Mouse (Mus musculus) embryonic stem cell, embryonic (primary cell): Measurements from ENCODE around the gene 2810408A11Rik.
"Not testable (repeated sequence)": the region's sequence is repeated elsewhere in the genome, so short reads cannot be mapped to it uniquely, and the experiment has no call there.

ENCODE experiments used
- CTCF ChIA-PET, 4 experiments: fragments of 300-600 bp in 2 of 4; fragments of 350-600 bp in 2 of 4; sonication (Branson Sonifier 250); formaldehyde crosslinking; loops; one replicate each; lab custom pipeline; 2022; ENCODE audit warnings: inconsistent platforms in 2 of 4; lab: Charles Lee
- POLR2A ChIA-PET, 4 experiments: fragments of 300-600 bp in 2 of 4; fragments of 350-600 bp in 2 of 4; sonication (Branson Sonifier 250); formaldehyde crosslinking; loops; one replicate each; lab custom pipeline; 2022; ENCODE audit warnings: antibody characterized with exemption in 4 of 4, inconsistent platforms in 1 of 4; lab: Charles Lee

2810408A11Rik gene

GRCm38 (mm10) chr11:69921114-69922011 is 20.6 kb upstream of the 2810408A11Rik start, which contains the start of gene Eif5a:
Gene Eif5a, minus strand, starts transcription at chr11:69921958.
- ChIA-PET POLR2A (interaction anchor here (0.5 to 14.2 kb wide), 198 partner anchors 8 to 857 kb away, joined by 3 to 353 read pairs (median 5); partner anchors contain the start of genes Nlgn2 (in 4 of the 4), Tmem256 (in 4 of the 4), Ybx2 (in 4 of the 4) and 2810408A11Rik (in 3 of the 4)), CTCF (interaction anchor here (0.6 to 5.3 kb wide), 31 partner anchors 11 to 1848 kb away, joined by 3 to 40 read pairs (median 3); partner anchors contain the start of genes Slc2a4 (in 2 of the 4), Tmem95 (in 2 of the 4), Ybx2 (in 2 of the 4) and Acadvl (in 1 of the 4))

- ChIA-PET CTCF (interaction anchor here (0.5 to 5.3 kb wide), 18 partner anchors 12 to 709 kb away, joined by 3 to 40 read pairs (median 4); partner anchors contain the start of genes Slc2a4 (in 2 of the 4), Ybx2 (in 2 of the 4), Acadvl (in 1 of the 4) and Tmem95 (in 1 of the 4)), POLR2A (interaction anchor here (0.6 to 14.2 kb wide), 162 partner anchors 8 to 853 kb away, joined by 3 to 353 read pairs (median 6); partner anchors contain the start of genes Nlgn2 (in 4 of the 4), Tmem256 (in 4 of the 4), Ybx2 (in 4 of the 4) and 2810408A11Rik (in 3 of the 4))
Measured at GRCm38 (mm10) chr11:69920266-69921031, 19.7 kb upstream of the 2810408A11Rik start.

GRCm38 (mm10) chr11:69919661-69920265 is 19.0 kb upstream of the 2810408A11Rik start:
- CTCF ChIA-PET = interaction anchor here in 3 of 4 experiments (0.6 to 5.3 kb wide), 6 partner anchors 14 to 289 kb away, joined by 3 to 40 read pairs (median 6); partner anchors contain the start of genes Slc2a4 (in 2 of the 3), Tmem95 (in 1 of the 3) and Ybx2 (in 1 of the 3)
- POLR2A ChIA-PET = interaction anchor here (0.6 to 14.2 kb wide), 90 partner anchors 9 to 749 kb away, joined by 3 to 353 read pairs (median 6); partner anchors contain the start of genes Ybx2 (in 4 of the 4), 2810408A11Rik (in 3 of the 4), Neurl4 (in 3 of the 4) and Nlgn2 (in 3 of the 4)

- POLR2A ChIA-PET = interaction anchor here (0.6 to 14.2 kb wide), 44 partner anchors 8 to 339 kb away, joined by 3 to 353 read pairs (median 12); partner anchors contain the start of genes 2810408A11Rik (in 3 of the 4), Neurl4 (in 3 of the 4), Ybx2 (in 3 of the 4) and Dvl2 (in 2 of the 4)
- CTCF ChIA-PET = interaction anchor here in 1 of 4 experiments (0.6 to 1.0 kb wide), 2 partner anchors 15 to 289 kb away, joined by 3 to 4 read pairs; no protein-coding TSS in a partner anchor
Measured at GRCm38 (mm10) chr11:69919053-69919452, 18.3 kb upstream of the 2810408A11Rik start.

GRCm38 (mm10) chr11:69918118-69918517 is 17.3 kb upstream of the 2810408A11Rik start:
- CTCF ChIA-PET = no interaction called here
- POLR2A ChIA-PET = interaction anchor here in 2 of 4 experiments (0.5 to 14.2 kb wide), 6 partner anchors 11 to 607 kb away, joined by 3 to 353 read pairs (median 68); partner anchors contain the start of genes 2810408A11Rik (in 2 of the 2), Neurl4 (in 2 of the 2), Gps2 (in 1 of the 2) and Phf23 (in 1 of the 2)

GRCm38 (mm10) chr11:69917379-69917948 is 16.7 kb upstream of the 2810408A11Rik start:
- ChIA-PET POLR2A (interaction anchor here in 3 of 4 experiments (0.5 to 14.2 kb wide), 7 partner anchors 11 to 608 kb away, joined by 3 to 353 read pairs (median 4); partner anchors contain the start of genes 2810408A11Rik (in 2 of the 3), Neurl4 (in 2 of the 3), Gabarap (in 1 of the 3) and Gps2 (in 1 of the 3)), CTCF (no interaction called here)

- CTCF ChIA-PET = not testable (repeated sequence)
- POLR2A ChIA-PET = interaction anchor here (0.6 to 19.9 kb wide), 14 partner anchors 3 to 263 kb away, joined by 3 to 353 read pairs (median 4); partner anchors contain the start of genes 2810408A11Rik (in 2 of the 4), Neurl4 (in 2 of the 4), Eif5a (in 1 of the 4) and Gabarap (in 1 of the 4)
Measured at GRCm38 (mm10) chr11:69916652-69917378, 16.0 kb upstream of the 2810408A11Rik start.

GRCm38 (mm10) chr11:69915667-69916627 is 15.2 kb upstream of the 2810408A11Rik start:
- CTCF ChIA-PET = interaction anchor here in 2 of 4 experiments (0.6 to 1.5 kb wide), 4 partner anchors 16 to 196 kb away, joined by 3 to 6 read pairs (median 4); no protein-coding TSS in a partner anchor
- POLR2A ChIA-PET = interaction anchor here (0.6 to 19.9 kb wide), 34 partner anchors 3 to 376 kb away, joined by 3 to 353 read pairs (median 4); partner anchors contain the start of genes 2810408A11Rik (in 2 of the 4), Neurl4 (in 2 of the 4), Acap1 (in 1 of the 4) and Cd68 (in 1 of the 4)

GRCm38 (mm10) chr11:69914917-69915430 is 14.2 kb upstream of the 2810408A11Rik start:
- CTCF ChIA-PET = interaction anchor here in 2 of 4 experiments (0.6 to 1.5 kb wide), 4 partner anchors 15 to 233 kb away, joined by 3 to 6 read pairs (median 4); partner anchors contain the start of gene Senp3 (in 1 of the 2)
- POLR2A ChIA-PET = interaction anchor here (0.6 to 19.9 kb wide), 49 partner anchors 4 to 335 kb away, joined by 3 to 353 read pairs (median 4); partner anchors contain the start of genes 2810408A11Rik (in 2 of the 4), Neurl4 (in 2 of the 4), Acap1 (in 1 of the 4) and Cd68 (in 1 of the 4)

GRCm38 (mm10) chr11:69914372-69914764 is 13.6 kb upstream of the 2810408A11Rik start:
- ChIA-PET POLR2A (interaction anchor here (0.6 to 19.9 kb wide), 50 partner anchors 5 to 518 kb away, joined by 3 to 353 read pairs (median 4); partner anchors contain the start of genes 2810408A11Rik (in 2 of the 4), Neurl4 (in 2 of the 4), Slc2a4 (in 2 of the 4) and Acadvl (in 1 of the 4)), CTCF (interaction anchor here in 2 of 4 experiments (0.5 to 1.5 kb wide), 3 partner anchors 20 to 366 kb away, joined by 3 to 6 read pairs (median 3); partner anchors contain the start of gene Senp3 (in 1 of the 2))

- POLR2A ChIA-PET = interaction anchor here (0.6 to 19.9 kb wide), 45 partner anchors 6 to 517 kb away, joined by 3 to 353 read pairs (median 4); partner anchors contain the start of genes 2810408A11Rik (in 2 of the 4), Eif5a (in 2 of the 4), Neurl4 (in 2 of the 4) and Slc2a4 (in 2 of the 4)
- CTCF ChIA-PET = interaction anchor here in 2 of 4 experiments (0.5 to 1.5 kb wide), 4 partner anchors 21 to 367 kb away, joined by 3 to 6 read pairs (median 3); partner anchors contain the start of genes Dvl2 (in 1 of the 2) and Senp3 (in 1 of the 2)
Measured at GRCm38 (mm10) chr11:69913554-69914371, 13.0 kb upstream of the 2810408A11Rik start, which contains the start of gene Gps2. Gene Gps2, plus strand, starts transcription at chr11:69913888.
